Mouse (Mus musculus) intestine, postnatal 0 days (tissue): Measurements from ENCODE around the gene Spen. TPM values are rescaled to one million over a fixed set of nuclear protein-coding genes. Genes with fewer than 3 reads are reported as not detected.

Experiments
- ATAC-seq: fragments of 200-750 bp; cut with Nextera tagmentation; 2 replicates; pipeline ENCODE4 v1.8.0; 2017; ENCODE audit warnings: mild to moderate bottlenecking, moderate TSS enrichment, moderate library complexity
- H3K27ac ChIP-seq: fragments of 300-500 bp; sonication (generic); 2 replicates; pipeline ENCODE4 v1.5.1; 2014; ENCODE audit warnings: mild to moderate bottlenecking, low read depth, low read length, moderate library complexity
- H3K27me3 ChIP-seq: fragments of 300-500 bp; sonication (generic); replicated peaks from 2 replicates; pipeline ENCODE4 v1.6.1; 2014; ENCODE audit warnings: low read length, mixed read lengths; ENCODE audit not compliant: control insufficient read depth, insufficient read depth
- H3K36me3 ChIP-seq: fragments of 300-500 bp; sonication (generic); 2 replicates; pipeline ENCODE4 v1.6.1; 2014; ENCODE audit warnings: mild to moderate bottlenecking, moderate library complexity; ENCODE audit not compliant: control insufficient read depth, insufficient read depth
- H3K4me1 ChIP-seq: fragments of 300-500 bp; sonication (generic); replicated peaks from 2 replicates; pipeline ENCODE4 v1.6.1; 2014; ENCODE audit warnings: antibody characterized with exemption, low read length, mixed read lengths; ENCODE audit not compliant: control insufficient read depth, insufficient read depth
- H3K4me2 ChIP-seq: fragments of 300-500 bp; sonication (generic); replicated peaks from 2 replicates; pipeline ENCODE4 v1.6.1; 2014; ENCODE audit warnings: low read depth, mild to moderate bottlenecking, moderate library complexity
- H3K4me3 ChIP-seq: fragments of 300-500 bp; sonication (generic); 2 replicates; pipeline ENCODE4 v1.5.1; 2014; ENCODE audit warnings: low read depth, low read length
- H3K9ac ChIP-seq: fragments of 300-500 bp; sonication (generic); 2 replicates; pipeline ENCODE4 v1.6.1; 2014; ENCODE audit warnings: mild to moderate bottlenecking, low read depth, low read length
- H3K9me3 ChIP-seq: fragments of 300-500 bp; sonication (generic); 2 replicates; pipeline ENCODE4 v1.6.1; 2016; ENCODE audit warnings: mixed run types; ENCODE audit not compliant: control insufficient read depth
- CTCF ChIP-seq: sonication (generic); IDR thresholded peaks from 2 replicates; pipeline ENCODE4 v1.5.1; 2016; ENCODE audit warnings: low read depth, mild to moderate bottlenecking, control low read depth, antibody characterized with exemption, moderate library complexity
- WGBS: fragments of 180-500 bp; shearing (Covaris S2); extraction: QIAGEN DNeasy Blood & Tissue Kit; methylation state at CpG from one replicate; pipeline ENCODE4 v1.1.7; 2014; 5-methylcytosine and 5-hydroxymethylcytosine counted together
- polyA plus RNA-seq: library from polyadenylated mRNA; unstranded; fragments of >200 nt; fragmentation: Nextera tagmentation; extraction: Ambion mirVana; gene quantifications from 2 replicates; pipeline ENCODE4 v1.2.1, GENCODE M21; 2015

Spen gene
- polyA plus RNA-seq, 1 experiment from 2014 or later = 3.2 TPM

- H3K36me3 ChIP-seq = peaks cover 17% of the 10 kb centered on the region
- no peak overlapping the region for H3K4me2 ChIP-seq
- H3K9me3 ChIP-seq = no peaks in the 10 kb centered on the region
- H3K4me3 ChIP-seq = no peak overlapping the region
- TF ChIP-seq CTCF = no peak
- H3K9ac ChIP-seq = no peak overlapping the region
- no peaks in the 10 kb centered on the region for H3K27me3 ChIP-seq
- WGBS = 69% methylated on average over 2 of the region's 2 CpGs
- no peak overlapping the region for H3K27ac ChIP-seq
- no peaks in the 10 kb centered on the region for H3K4me1 ChIP-seq
- no peak for ATAC-seq
Measured at GRCm38 (mm10) chr4:141525940-141526339, 12.5 kb downstream of the Spen start.

- no peaks in the 10 kb centered on the region for H3K27me3 ChIP-seq
- no peak overlapping the region for H3K4me3 ChIP-seq
- WGBS = 26% methylated on average over 6 of the region's 6 CpGs
- no peak overlapping the region for H3K9ac ChIP-seq
- no peak for ATAC-seq
- no peaks in the 10 kb centered on the region for H3K9me3 ChIP-seq
- H3K4me2 ChIP-seq = no peak overlapping the region
- H3K36me3 ChIP-seq = peaks cover 25% of the 10 kb centered on the region
- no peak overlapping the region for H3K27ac ChIP-seq
- TF ChIP-seq CTCF = no peak
- H3K4me1 ChIP-seq = no peaks in the 10 kb centered on the region
Measured at GRCm38 (mm10) chr4:141524658-141525057, 13.7 kb downstream of the Spen start.

- Histone ChIP-seq H3K9ac (no peak overlapping the region), H3K27me3 (no peaks in the 10 kb centered on the region), H3K9me3 (no peaks in the 10 kb centered on the region), H3K36me3 (peaks cover 27% of the 10 kb centered on the region), H3K4me3 (no peak overlapping the region), H3K4me1 (no peaks in the 10 kb centered on the region), H3K4me2 (no peak overlapping the region), H3K27ac (no peak overlapping the region)
- TF ChIP-seq CTCF = no peak
- no peak for ATAC-seq
- 76% methylated on average over 11 of the region's 11 CpGs for WGBS
Measured at GRCm38 (mm10) chr4:141523128-141523527, 15.3 kb downstream of the Spen start.

- no peak overlapping the region for H3K27ac ChIP-seq
- no peak overlapping the region for H3K4me2 ChIP-seq
- 84% methylated on average over 3 of the region's 3 CpGs for WGBS
- no peaks in the 10 kb centered on the region for H3K27me3 ChIP-seq
- no peak for ATAC-seq
- no peak overlapping the region for H3K9ac ChIP-seq
- peaks cover 40% of the 10 kb centered on the region for H3K36me3 ChIP-seq
- no peaks in the 10 kb centered on the region for H3K4me1 ChIP-seq
- no peak for TF ChIP-seq CTCF
- H3K4me3 ChIP-seq = no peak overlapping the region
- no peaks in the 10 kb centered on the region for H3K9me3 ChIP-seq
Measured at GRCm38 (mm10) chr4:141518386-141518785, 20.0 kb downstream of the Spen start.

- peak; percentile 92 for ATAC-seq
- Histone ChIP-seq H3K27me3 (no peaks in the 10 kb centered on the region), H3K4me2 (peak overlapping the region; percentile 45), H3K36me3 (peaks cover 13% of the 10 kb centered on the region), H3K9me3 (no peaks in the 10 kb centered on the region), H3K4me3 (0 out of 2 replicates have a peak overlapping the region, but pooled peaks have one; percentile 13), H3K4me1 (no peaks in the 10 kb centered on the region), H3K27ac (peak overlapping the region; percentile 66), H3K9ac (no peak overlapping the region)
- 9% methylated on average over 12 of the region's 12 CpGs for WGBS
- TF ChIP-seq CTCF = no peak
Measured at GRCm38 (mm10) chr4:141514179-141514641, 24.2 kb downstream of the Spen start.

GRCm38 (mm10) chr4:141512145-141512544 is 26.3 kb downstream of the Spen start:
- no peak overlapping the region for H3K9ac ChIP-seq
- no peaks in the 10 kb centered on the region; the same call in 1 of the 2 replicates for H3K4me1 ChIP-seq
- 73% methylated on average over 6 of the region's 6 CpGs for WGBS
- H3K36me3 ChIP-seq = peaks cover 12% of the 10 kb centered on the region
- no peak for TF ChIP-seq CTCF
- ATAC-seq = no peak
- H3K27me3 ChIP-seq = no peaks in the 10 kb centered on the region
- H3K27ac ChIP-seq = no peak overlapping the region
- no peak overlapping the region for H3K4me2 ChIP-seq
- H3K9me3 ChIP-seq = no peaks in the 10 kb centered on the region
- no peak overlapping the region for H3K4me3 ChIP-seq

GRCm38 (mm10) chr4:141510457-141510856 is 27.9 kb downstream of the Spen start:
- H3K4me1 ChIP-seq = no peaks in the 10 kb centered on the region; the same call in 1 of the 2 replicates
- no peaks in the 10 kb centered on the region for H3K27me3 ChIP-seq
- H3K9me3 ChIP-seq = no peaks in the 10 kb centered on the region
- no peaks in the 10 kb centered on the region for H3K36me3 ChIP-seq
- no peak for TF ChIP-seq CTCF
- ATAC-seq = no peak
- WGBS = 64% methylated on average over 13 of the region's 13 CpGs
- H3K27ac ChIP-seq = no peak overlapping the region
- no peak overlapping the region for H3K4me2 ChIP-seq
- no peak overlapping the region for H3K9ac ChIP-seq
- H3K4me3 ChIP-seq = no peak overlapping the region
